Mouse (Mus musculus): ENCODE results near the gene Sft2d2.

Sft2d2 gene

GRCm38 (mm10) chr1:165190571-165191273, 3.5 kb downstream of the Sft2d2 start:
- no peak for DNase-seq (ENCODE audit: low spot score in 2 of 2)

DNA sequence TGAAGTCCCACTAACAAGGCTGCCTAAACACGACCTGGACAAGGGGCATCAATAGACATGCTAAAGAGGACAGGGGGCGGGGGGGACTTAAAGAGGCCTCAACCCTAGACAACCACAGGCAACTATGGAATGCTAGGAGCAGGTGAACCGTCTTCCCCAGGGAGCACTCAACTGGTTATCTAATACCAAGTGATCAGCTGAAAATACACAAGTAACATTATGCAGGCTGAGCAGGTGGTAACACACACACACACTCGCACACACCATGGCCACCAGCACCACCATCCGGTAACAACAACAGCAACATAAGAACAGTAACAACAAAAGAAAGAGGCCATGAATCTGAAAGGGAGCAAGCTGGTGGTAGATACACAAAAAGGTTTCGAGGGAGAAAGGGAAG, 4.2 kb downstream of the Sft2d2 start:
- no peak for DNase-seq (ENCODE audit: low spot score in 2 of 2)

- no peak for DNase-seq (ENCODE audit: low spot score in 2 of 2)
Measured at GRCm38 (mm10) chr1:165188806-165189580, 5.2 kb downstream of the Sft2d2 start.

DNA sequence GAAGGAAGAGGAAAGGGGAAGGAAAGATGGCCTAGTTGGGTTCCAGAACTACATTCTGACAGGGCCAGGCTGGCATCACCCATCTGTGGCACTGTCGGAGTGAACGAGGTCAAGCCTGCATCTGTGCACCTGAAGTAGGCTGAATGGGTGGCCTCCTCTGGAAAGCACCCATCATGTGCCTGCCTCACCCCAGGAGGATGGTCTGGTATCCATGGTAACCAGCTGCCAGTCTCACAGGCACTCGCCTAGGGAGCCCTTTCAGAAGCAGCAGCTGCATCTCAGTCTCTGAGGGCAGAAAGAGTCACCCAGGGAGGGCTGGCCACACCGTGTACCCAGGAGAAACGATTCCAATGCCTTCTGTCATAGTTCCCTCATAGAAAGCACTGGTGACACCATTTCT, 6.9 kb downstream of the Sft2d2 start:
- no peak for DNase-seq (ENCODE audit: low spot score in 2 of 2)

DNA sequence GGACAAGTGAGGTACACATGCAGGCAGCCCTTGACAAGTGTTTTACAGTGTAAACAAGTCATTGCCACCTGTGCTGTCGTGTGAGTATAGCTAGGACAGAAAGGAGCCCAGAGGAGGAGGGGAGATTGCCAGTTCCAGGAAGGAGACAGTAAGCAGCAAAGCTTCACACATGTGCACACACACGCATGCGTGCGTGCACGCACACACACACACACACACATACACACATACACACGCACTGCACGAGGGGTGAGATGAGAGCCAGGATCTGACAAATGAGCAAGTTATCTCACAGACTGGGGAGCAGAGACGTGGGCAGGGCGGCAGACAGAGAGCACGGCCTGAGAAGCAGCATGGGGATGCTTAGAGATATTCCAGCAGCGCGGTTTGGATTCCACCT, 7.7 kb downstream of the Sft2d2 start:
- no peak for DNase-seq (ENCODE audit: low spot score in 2 of 2)

- no peak for DNase-seq (ENCODE audit: low spot score in 2 of 2)
Measured at GRCm38 (mm10) chr1:165185116-165185515, 9.1 kb downstream of the Sft2d2 start.

GRCm38 (mm10) chr1:165184178-165184577, 10.1 kb downstream of the Sft2d2 start:
- DNase-seq (ENCODE audit: low spot score in 2 of 2), result no peak

GRCm38 (mm10) chr1:165183400-165183799, 10.8 kb downstream of the Sft2d2 start:
- no peak for DNase-seq (ENCODE audit: low spot score in 2 of 2)

DNA sequence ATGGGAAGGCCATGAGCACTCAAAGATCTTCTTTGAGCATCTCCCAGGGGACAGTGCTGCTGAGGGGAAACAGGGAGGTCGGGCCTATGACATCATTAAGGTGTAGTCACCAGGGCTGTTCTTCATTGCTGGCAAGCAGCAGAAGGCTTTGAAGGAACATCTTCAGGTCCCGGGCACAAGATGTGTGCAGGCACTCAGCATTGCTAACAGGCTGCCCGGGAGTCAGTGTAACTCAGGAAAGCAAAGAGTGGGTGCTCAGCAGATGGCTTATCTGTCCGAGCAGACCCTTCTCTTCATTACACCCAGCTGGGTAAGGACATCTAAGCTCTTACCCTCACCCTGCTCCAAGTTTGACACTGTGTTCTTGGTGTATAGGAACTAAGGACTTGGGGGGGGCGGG, 14.9 kb downstream of the Sft2d2 start:
- DNase-seq (ENCODE audit: low spot score in 2 of 2), result no peak

GRCm38 (mm10) chr1:165178075-165178474, 16.2 kb downstream of the Sft2d2 start:
- DNase-seq (ENCODE audit: low spot score in 2 of 2), result no peak

DNA sequence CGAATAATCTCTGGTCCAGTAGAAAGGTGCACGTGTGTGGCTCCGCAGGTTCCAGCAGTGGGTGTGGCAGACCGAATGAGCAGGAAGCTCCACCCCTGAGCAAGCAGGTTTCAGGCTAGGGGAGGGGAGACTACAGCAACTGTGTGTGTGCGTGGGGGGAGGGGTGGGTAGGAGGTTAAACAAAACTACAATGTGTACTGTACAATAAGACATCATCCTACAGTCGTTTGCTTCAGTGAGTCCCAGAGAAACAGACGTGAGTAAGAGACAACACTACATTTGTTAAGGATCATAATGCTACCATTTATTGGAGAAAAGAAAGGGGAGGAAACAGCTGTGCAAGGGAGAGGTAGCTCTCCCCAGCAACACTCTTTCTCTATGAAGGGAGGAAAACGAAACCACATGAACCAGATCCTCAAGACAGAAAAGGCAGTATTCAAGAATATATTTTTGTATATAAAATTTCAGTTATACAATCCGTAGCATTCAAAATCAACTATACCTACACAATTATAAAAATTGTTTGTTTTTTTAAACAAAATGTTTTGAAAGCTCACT, 20.1 kb downstream of the Sft2d2 start:
- DNase-seq (ENCODE audit: low spot score in 2 of 2), result no peak

GRCm38 (mm10) chr1:165171277-165171676, 23.0 kb downstream of the Sft2d2 start:
- DNase-seq (ENCODE audit: low spot score in 2 of 2), result no peak

DNA sequence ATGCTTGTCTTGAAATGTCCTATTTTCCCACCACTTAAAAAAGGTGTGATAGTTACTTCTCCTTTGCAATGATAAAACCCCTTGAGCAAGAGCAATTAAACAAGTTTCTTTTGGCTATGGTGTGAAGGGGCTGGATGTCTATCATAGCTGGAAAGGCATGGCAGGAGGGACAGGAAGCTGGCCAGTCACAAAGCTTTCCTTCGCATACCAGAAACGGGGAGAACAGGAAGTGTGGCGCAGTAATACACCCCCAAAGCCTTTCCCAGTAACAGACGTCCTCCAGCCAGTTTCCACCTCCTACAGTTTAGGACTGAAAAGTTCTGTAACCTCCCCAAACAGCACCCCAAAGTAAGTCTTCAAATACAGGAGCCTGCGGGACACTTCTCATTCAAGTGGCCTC, 24.1 kb downstream of the Sft2d2 start:
- no peak for DNase-seq (ENCODE audit: low spot score in 2 of 2)

DNA sequence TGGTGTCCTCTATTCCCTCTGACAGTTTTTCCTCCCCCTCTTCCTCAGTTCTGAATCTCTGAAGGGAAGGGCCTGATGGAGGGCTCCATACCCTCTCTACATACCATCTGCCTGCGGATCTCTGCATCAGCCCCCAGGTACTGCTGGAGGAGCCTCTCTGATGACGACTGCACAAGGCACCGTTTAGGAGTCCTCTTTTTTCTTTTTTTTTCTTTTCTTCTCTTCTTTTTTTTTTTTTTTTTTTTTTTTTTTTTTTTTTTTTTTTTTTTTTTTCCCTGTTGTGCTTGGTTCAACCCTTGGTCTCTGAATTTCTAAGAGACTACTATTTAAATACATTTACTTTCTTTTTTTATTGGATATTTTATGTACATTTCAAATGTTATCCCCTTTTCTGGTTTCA, 24.8 kb downstream of the Sft2d2 start:
- no peak for DNase-seq (ENCODE audit: low spot score in 2 of 2)

GRCm38 (mm10) chr1:165164920-165165319, 29.3 kb downstream of the Sft2d2 start:
- DNase-seq (ENCODE audit: low spot score in 2 of 2), result no peak

DNA sequence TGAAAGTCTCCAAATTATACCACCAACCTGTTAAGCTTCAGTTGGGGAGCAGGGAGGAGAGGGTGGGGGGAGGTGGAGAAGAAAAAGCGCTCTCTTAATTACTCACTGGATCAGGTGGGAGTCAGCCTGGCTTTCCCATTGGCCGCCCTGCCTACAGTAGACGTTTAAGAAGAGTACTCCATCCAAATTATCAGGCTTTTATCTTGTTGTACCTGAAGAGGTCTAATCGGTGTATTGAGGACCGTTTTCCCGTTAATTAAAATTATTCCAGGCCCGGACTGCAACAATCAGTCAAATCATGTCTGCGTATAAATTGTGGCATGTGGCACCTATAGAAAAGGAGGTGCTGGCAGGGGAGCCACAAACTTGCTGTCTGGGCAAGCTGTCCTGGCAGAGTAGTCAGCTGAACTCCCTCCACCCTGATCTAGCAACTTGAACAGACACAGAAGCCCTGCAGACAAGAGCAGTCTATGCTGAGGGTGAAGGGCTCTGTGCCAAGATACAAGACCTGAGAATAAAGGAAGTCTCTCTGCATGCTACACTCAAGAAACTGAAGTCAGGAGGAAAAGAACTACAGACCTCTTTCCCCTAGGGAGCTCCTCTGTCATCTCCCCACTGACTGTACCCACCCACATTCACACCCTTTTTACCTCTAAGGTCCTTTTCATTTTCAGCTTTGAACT, 33.4 kb downstream of the Sft2d2 start, which contains the start of gene Tbx19:
TSS of gene Tbx19 (minus strand) at position 51 of the 683 bp plus-strand sequence.
- DNase-seq (ENCODE audit: low spot score in 2 of 2), result no peak

DNA sequence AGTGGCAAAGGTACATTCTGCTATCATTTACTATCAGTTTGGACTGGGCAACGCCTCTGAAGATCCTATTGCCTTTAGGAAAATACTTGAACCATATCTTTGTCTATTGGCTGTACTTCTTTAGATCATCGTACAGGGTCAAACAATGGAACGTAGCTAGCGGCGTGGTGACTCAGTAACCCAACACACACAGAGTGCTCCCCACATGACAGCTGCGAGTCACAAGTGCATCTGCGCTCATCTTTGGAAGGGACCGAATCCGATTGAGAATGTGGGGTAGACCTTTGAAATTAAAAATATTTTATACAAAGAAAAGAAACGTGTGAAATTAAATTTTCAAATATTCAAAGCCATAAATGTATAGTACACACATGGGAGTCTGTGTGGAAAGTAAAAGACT, 35.4 kb downstream of the Sft2d2 start:
- DNase-seq (ENCODE audit: low spot score in 2 of 2), result no peak

GRCm38 (mm10) chr1:165154162-165154561, 40.1 kb downstream of the Sft2d2 start:
- DNase-seq (ENCODE audit: low spot score in 2 of 2), result no peak

GRCm38 (mm10) chr1:165151216-165151615, 43.0 kb downstream of the Sft2d2 start:
- no peak for DNase-seq (ENCODE audit: low spot score in 2 of 2)

GRCm38 (mm10) chr1:165142343-165142916, 51.8 kb downstream of the Sft2d2 start:
- DNase-seq (ENCODE audit: low spot score in 2 of 2), result no peak

DNA sequence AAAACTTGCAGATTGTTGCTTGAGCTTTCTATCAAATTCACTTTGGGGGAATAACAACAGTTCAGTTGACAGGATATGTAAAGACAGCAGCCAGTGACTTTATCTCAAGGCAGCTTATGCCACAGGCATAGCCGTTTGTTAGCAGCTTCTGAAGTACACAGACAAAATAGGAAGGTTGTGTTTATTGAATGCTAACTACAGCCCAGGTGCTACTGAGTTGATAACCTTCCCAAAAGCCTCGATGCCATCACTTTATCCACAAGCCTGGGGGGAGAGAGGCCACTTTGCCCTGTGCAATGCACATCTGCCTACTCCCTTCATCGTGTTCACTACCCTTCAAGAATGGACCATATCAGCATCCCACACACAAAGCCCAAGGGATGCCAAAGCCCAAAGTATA, 54.0 kb downstream of the Sft2d2 start:
- DNase-seq (ENCODE audit: low spot score in 2 of 2), result no peak

DNA sequence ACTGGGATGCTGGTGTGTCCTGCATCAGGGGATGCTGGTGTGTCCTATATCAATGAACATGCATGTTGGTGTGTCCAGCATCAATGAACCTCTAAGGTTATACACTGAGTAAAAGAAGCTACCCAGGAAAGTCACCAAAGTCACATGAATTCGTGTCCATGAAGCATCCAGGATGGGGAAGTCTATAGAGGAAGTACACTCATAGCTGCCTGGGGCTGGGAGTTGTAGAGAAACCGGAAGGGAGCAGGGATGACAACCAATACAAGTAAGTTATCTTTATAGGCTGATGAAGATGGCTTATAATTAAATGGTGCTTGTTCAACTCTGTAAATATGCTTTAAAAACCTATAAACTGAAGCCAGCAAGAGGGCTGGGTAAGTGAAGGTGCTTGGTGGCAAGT, 60.4 kb downstream of the Sft2d2 start:
- no peak for DNase-seq (ENCODE audit: low spot score in 2 of 2)

Data from urinary bladder, adult 18-20 months (tissue).